Mouse (Mus musculus): ENCODE measurements around the gene Sh3bp4.

GRCm38 (mm10) chr1:89035115-89035514, 35.1 kb upstream of the Sh3bp4 start:
- TF ChIP-seq CTCF (IDR thresholded peaks at IDR 0.05; ENCODE audit: borderline replicate concordance, extremely low read depth, insufficient read depth, insufficient read length) (no peak), POLR2A (IDR thresholded peaks at IDR 0.05; ENCODE audit: borderline replicate concordance, extremely low read depth, insufficient read depth, insufficient read length, poor library complexity, severe bottlenecking) (no peak)
